Mouse (Mus musculus): ENCODE data around the gene Tldc2.

Gene Tldc2

DNA sequence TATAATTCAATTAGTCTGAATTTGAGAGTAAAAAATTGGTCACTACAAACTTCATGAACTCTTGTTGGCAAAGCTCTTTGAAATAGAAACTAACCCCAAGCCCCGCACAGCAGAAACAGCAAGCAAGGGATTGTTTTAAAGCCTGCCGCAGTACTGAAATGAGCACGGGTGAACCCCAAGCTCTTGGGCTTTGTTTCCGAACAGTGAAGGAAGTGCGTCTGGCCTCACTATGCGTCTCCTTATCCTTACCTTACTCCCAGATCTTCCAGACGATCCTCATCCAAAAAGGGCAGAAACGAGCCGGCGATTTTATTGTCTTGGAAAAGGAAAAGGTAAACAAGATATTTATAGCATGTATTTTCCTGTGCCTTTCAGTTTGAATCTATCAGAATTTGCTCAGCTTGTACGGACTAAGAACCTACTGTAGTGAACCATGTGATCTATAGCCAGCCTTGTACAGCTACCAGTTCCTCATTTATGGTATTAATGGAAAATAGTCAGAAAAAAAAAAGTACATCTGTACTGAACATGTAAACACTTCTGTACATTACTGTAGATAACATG lies 42.8 kb downstream of the Tldc2 start:
- no peak for DNase-seq

DNA sequence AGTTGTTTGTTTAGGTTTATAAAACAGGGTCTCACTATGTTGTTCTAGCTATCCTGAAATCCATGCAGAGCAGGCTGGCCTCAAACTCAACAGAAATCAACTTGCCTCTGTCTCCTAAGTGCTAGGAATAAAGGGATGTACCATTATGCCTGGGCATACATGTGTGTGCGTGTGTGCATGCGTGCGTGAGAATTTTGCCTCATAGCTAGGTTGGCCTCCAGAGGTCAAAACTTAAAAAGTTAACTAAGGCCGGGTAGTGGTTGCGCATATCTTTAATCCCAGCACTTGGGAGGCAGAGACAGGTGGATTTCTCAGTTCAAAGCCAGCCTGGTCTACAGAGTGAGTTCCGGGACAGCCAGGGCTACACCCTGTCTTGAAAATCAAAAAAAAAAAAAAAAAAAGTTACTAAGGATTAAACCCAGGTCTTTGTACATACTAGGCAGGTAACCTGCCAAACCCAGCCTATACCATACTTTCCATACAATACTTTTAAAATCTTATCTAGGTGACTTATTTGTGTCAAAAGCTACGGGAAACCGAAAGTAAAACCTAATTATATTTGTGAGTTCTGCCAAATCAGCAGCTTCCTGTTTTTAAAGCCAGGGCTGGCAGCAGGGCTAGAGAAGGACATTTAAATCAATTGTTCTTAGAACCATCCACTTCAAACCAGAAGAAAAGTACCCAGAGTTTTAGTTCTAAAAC lies 44.1 kb downstream of the Tldc2 start:
- no peak for DNase-seq

DNA sequence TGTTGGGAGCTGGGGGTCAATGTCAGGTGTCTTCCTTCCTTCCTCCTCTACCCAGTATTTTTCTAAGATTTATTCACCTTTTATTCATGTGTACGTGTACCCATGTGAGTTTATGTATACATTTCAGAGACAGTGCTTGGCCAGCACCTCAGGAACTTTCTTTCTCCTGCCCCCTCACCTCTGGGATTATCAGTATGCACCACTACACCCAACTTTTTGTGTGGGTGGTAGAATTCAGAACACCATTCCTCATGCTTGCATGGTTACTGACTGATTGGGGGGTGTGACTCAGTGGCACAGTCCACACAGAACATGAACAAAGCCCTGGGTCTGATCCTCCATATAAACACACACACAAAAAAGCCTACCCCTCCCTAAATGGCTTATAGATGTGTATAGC lies 45.2 kb downstream of the Tldc2 start:
- no peak for DNase-seq

DNA sequence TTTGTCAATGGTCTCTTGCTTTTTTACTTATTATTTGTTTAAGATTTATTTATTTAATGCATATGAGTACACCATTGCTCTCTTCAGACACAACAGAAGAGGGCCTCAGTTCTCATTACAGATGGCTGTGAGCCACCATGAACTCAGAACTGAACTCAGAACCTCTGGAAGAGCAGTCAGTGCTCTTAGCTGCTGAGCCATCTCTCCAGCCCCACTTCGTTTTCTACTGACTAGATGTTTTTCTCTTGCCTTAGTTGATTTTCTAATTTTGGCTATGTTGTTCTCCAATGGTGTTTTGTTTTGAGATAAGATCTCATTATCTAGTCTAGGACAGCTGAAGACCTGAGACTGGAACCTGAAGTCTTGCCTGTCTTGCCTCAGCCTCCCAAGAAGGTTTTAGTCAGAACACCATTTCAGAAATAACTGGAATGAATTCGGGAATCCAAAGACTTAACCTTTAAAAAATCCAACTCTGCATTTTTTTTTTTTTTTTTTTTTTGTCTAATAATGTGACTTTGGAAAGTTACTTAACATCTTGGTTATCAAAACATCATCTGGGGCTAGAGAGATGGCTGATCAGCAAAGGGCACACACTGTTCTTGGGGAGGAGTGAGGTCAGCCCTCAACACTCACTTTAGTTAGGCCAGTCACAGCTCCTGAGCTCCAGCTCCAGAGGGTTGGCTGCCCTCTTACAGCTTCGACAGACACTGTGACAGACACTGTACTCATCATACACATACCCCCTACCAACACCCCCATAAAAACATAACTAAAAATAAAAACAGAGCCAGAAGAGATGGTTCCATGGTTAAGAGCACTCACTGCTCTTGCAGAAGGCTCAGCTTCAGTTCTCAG lies 46.1 kb downstream of the Tldc2 start:
- DNase-seq, result no peak

DNA sequence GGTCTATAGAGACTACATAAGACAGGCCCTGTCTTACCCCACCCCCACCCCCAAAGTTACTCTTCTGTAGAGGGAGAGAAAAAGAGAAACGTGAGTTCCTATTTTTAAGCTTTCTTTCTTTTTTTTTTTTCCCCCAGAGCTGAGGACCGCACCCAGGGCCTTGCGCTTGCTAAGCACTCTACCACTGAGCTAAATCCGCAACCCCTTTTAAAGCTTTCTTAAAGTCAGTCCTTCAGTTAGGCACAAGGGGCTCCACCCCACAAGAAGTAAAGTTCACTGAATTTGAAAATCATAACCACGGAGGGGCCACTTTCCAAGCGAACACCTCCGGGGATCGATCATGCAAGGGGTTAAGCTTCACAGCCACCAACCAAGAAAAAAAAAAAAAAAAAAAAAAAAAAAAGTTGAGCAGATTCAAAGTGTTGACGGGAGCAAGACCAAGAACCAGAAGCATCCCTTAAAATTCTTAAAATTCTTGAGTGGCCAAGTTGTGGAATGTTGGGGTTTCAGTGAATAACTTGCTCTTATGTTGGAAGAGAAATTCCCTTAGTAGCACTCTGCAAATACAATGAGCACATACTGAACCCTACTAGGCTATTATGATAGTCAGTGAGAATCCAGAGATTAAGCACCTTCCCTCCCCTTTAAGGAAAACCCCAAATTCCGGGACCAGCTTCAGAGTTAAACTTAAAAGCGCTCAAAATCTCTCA lies 47.1 kb downstream of the Tldc2 start:
- DNase-seq, result no peak

DNA sequence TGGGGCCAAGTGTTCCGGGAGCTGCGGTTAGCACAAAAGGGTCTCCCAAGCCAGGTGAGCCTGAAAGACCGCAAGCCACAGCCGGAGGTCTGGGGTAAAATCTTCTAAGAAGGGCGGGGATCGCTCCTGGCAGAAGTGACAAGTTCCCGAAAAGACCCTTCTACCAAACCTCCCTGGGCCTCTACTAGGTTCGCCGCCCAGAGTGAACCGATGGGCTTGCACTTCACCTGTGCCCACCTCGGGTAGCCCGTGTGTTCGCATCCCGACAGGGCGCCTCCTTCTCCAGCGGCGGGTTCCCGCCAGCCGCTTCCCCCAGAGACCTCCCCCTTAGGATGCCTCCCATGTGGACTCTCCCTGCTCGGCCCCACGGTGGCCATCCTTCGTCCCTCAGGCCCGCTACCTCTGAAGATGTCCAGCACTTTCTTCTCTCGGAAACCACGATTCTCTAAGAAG lies 47.6 kb downstream of the Tldc2 start:
- DNase-seq, result peak in 1 of 2 experiments; percentile 49

DNA sequence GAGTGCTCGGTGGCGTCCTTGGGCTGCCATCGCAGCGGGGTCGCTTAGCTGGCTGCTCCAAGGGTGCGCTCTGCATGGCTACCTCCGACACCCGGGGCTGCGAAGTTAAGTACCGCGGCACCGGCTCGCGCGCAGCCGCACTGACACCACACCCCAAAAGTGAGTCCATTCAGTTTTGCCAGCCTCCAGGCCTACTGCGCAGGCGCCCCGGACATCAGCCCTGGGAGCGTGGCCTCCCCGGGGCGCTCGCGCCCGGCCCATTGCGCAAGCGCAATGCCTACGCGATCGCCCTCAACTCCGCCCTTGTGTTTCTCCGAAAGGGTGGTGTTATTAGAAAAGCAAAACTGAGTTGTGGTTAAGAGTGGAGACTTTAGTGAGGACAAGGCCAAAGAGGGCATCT lies 48.2 kb downstream of the Tldc2 start, which contains the start of gene Samhd1:
TSS of gene Samhd1 (minus strand) at position 252 of the 400 bp plus-strand sequence.
- DNase-seq, result peak; percentile 89 to 95

DNA sequence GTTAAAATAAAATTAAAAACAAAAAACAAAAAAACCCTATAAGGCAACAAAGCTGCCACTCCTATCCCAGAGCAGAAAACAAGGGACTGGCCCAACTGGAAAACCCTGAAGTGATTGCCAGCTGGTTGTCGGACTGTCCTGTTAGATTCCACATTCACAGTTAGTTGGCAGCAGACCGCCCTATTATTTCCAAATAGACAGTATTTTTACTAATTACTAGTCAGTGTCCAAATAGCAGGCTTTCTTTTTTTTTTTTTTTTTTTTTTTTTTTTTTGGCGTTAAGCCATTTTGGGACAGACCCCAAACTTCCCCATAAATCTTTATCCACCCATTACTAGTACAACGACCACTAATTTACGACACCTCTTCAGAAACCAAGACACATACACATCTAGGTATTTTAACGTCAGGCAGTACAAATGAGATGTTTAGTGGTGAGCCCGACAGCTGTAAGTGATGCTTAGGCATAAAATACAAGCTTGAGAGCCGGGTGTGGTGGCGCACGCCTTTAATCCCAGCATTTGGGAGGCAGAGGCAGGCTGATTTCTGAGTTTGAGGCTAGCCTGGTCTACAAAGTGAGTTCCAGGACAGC lies 48.8 kb downstream of the Tldc2 start:
- DNase-seq, result peak; percentile 23 to 38

DNA sequence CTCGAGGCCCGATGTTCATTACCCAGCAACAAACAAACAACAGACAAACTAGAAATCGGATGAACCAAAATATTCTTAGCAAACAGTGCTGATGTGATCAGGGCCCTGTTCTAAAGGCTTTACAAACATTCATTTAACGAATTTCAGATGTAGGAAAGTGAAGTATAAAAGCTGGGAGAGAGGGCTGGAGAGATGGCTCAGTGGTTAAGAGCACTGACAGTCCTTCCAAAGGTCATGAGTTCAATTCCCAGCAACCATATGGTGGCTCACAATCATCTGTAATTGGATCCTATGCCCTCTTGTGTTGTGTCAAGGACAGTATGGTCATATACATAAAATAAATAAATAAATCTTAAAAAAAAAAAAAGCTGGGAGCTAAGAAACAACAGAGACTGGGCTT lies 49.3 kb downstream of the Tldc2 start:
- no peak for DNase-seq

DNA sequence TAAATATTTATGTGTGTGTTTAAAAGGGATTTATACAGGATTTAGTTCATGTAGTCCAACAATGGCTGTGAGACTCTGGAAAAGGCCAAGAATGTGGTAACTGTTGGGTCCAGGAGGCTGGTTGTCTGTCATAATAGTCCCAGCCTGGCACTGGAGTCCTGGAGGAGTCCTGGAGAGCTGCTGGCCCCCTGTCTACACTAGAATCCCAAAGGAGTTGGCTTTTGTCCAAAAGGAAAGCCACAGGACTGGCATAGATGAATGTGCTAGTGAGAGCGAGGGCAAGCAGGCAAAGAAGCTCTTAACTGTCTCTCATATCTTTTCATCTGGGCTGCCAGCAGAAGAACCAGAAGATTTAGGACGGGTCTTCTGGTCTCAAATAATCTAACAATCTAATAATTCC lies 49.8 kb downstream of the Tldc2 start:
- peak in 1 of 2 experiments; percentile 23 for DNase-seq

DNA sequence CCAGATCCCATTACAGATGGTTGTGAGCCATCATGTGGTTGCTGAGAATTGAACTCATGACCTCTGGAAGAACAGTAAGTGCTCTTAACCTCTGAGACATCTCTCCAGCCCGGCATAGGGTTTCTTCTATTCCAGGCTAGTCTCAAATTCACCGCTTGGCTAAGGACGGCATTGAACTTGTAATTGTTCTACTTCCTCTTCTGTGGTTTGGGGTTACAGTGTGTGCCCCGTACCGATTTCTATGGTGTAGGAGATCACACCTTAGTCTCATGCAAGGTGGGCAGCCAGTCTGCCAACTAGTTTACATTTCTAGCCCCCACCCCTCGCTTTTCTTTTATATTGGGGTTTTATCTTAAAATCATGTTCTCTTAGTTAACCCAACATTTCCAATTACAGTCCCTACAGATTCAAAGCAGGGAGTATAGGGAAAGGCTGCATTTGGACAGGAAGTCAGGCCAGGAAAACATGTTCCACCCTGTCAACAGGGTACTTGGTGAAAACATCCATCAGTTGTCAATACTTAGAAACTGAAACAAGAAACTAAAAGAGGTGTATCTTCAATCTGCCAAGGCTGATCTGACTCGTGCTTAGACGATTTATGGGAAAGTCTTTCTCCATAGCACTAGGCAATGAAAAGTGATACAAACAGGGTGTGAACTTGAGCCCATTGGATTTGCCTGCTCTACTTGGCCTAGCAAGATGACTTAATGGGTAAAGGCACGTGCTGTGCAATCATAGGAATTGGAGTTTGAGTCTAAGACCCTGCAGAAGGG lies 51.3 kb downstream of the Tldc2 start:
- no peak for DNase-seq

DNA sequence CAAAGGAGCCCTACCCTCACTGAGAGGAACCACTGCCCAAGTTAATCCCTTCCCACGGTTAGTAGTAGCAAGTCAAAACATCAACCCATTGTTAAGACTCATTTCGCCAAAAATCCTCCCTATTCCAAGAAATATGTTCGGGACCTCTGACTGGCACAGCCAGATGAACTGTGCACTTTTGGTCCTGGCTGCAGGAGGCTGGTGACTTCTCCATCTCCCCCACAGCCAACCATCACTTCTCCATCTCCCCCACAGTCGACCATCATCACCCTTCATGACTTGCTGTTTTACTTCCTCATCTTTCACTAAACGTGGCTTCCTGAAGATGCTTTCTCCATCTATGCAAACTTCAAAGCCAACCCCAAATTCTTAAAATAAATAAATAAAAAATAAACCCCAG lies 52.0 kb downstream of the Tldc2 start:
- no peak for DNase-seq

DNA sequence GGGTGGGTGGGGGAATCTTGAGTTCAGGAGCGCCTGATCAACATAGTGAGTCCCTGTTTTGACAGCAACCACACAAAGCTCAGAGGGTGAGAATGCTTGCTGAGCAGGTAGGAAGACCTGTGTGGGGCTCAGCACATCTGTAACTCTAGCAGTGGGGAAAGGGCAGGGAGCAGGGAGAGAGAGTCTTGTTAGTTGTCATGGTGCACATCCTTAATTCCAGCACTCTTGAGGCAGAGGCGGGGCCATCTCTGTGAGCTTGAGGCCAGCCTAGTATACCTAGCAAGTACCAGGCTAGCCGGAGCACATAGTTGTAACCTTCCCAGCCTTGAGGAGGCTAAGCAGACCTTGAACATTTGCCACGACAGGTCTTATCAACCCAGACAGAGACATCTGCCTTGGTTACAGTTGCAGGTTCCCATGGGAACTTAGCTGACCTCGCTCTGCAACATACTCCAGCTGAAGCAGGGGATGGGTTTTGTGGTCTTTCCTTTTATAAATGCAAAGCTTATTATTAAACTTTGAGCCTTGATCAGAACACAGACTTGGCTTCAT lies 52.5 kb downstream of the Tldc2 start:
- DNase-seq, result no peak

DNA sequence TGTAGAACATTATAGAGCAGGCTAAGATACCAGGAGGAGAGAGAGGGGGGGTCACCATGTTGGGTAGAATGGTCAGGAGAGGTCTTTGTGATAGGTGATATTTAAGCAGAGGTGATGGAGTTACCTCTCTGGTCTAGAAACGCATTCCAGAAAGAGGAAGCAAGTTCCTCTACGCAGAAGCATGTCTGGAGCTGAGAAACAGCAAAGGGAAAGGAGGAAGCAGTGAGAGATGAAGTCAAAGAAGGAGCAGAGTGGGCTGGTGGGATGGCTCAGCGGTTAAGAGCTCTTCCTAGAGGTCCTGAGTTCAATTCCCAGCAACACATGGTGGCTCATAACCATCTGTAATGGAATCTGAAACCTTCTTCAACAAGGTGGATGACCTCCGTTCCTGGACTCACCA lies 55.1 kb downstream of the Tldc2 start:
- DNase-seq, result no peak

DNA sequence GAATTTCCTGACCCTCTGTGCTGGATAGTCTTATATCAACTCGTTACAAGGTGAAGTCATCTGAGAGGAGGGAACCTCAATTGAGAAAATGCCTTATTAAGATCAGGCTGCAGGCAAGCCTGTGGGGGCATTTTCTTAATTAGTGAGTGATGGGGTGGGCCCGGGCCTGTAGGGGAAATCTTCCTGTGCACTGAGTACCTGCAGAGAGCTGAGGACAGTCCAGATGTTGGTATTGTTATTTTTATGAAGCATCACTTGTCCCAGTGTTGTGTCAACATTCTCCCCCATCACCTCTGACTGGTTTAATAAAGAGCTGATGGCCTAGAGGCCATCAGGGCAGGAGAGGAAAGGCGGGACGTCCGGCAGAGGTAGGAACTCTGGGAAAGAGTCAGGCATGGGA lies 57.3 kb downstream of the Tldc2 start:
- DNase-seq, result no peak

DNA sequence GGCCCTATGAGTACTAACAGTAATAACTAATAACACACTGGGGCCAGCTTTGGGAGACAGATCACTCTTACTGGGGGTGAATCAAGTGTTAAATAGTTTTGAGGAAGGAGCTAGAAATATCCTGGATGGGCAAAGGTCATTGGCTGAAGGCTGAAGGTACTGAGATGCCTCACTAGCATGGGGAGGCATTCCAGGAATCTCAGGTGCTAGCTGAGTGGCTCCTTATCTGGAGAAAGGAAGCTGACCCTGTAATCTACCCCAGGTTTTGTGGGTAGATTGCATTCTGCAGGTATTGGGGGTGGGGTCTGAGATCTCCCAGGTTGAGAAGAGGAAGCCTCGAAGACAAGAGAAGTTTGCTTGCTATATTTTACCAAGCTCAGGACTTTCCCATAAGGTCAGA lies 58.3 kb downstream of the Tldc2 start:
- DNase-seq, result no peak
